Mouse (Mus musculus): ENCODE data around the gene Olfr1133. TPM values are rescaled to one million over a fixed set of nuclear protein-coding genes. Genes with fewer than 3 reads are reported as not detected.
"Not testable (repeated sequence)": the region's sequence is repeated elsewhere in the genome, so short reads cannot be mapped to it uniquely, and the experiment has no call there.

Gene Olfr1133
- not detected in 2 replicates for polyA plus RNA-seq (2015; fragmentation: Nextera tagmentation; extraction: Ambion mirVana)

GRCm38 (mm10) chr2:87647274-87647673 lies at the start of gene Olfr1133:
Olfr1133 (minus strand) TSS chr2:87647374.
- no peak within 1 kb of the TSS for H3K27ac ChIP-seq (ENCODE audit: low read depth, low read length)
- no peaks in the 10 kb centered on the region for H3K9me3 ChIP-seq (ENCODE audit: control insufficient read depth)
- no peak for TF ChIP-seq CTCF (IDR thresholded peaks at IDR 0.05; ENCODE audit: low read depth)
- no peak within 1 kb of the TSS for H3K9ac ChIP-seq (ENCODE audit: low read depth, low read length)
- no peak within 1 kb of the TSS for H3K4me2 ChIP-seq (replicated peaks; ENCODE audit: low read depth)
- H3K36me3 ChIP-seq (ENCODE audit: control insufficient read depth, insufficient read depth), result no peaks in the 10 kb centered on the region
- no peak within 1 kb of the TSS for H3K4me3 ChIP-seq (ENCODE audit: low read depth, low read length)
- no peak for ATAC-seq
- H3K4me1 ChIP-seq (replicated peaks; ENCODE audit: control insufficient read depth, insufficient read depth, low read length), result no peaks in the 10 kb centered on the region
- H3K27me3 ChIP-seq (replicated peaks; ENCODE audit: control insufficient read depth, insufficient read depth, low read length), result no peaks in the 10 kb centered on the region

DNA sequence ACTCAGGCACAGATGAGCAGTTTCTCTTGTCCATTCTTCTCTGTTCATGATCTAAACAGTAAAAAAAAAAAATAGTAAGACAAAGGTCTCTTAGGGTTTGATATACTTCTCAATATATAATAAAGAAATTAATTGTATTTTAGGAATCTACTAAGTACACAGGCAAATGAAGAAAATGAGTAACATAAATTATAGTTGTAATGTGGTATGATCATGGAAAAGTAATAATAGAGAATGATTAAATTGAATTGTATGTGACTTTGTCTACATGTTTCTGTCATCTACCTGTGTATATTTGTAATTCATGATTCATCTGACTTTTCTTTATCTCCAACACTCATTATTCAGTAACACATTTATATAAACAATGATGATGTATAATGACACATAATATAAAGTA lies 46.7 kb upstream of the Olfr1133 start, which contains the start of gene Olfr1136:
TSS of gene Olfr1136 (minus strand) at position 101 of the 400 bp plus-strand sequence.
- Histone ChIP-seq H3K9ac (ENCODE audit: low read depth, low read length) (no peak within 1 kb of the TSS), H3K4me1 (replicated peaks; ENCODE audit: control insufficient read depth, insufficient read depth, low read length) (no peaks in the 10 kb centered on the region), H3K36me3 (ENCODE audit: control insufficient read depth, insufficient read depth) (no peaks in the 10 kb centered on the region), H3K27ac (ENCODE audit: low read depth, low read length) (no peak within 1 kb of the TSS), H3K4me2 (replicated peaks; ENCODE audit: low read depth) (no peak within 1 kb of the TSS), H3K4me3 (ENCODE audit: low read depth, low read length) (no peak within 1 kb of the TSS), H3K9me3 (ENCODE audit: control insufficient read depth) (no peaks in the 10 kb centered on the region), H3K27me3 (replicated peaks; ENCODE audit: control insufficient read depth, insufficient read depth, low read length) (no peaks in the 10 kb centered on the region)
- ATAC-seq, result no peak
- no peak for TF ChIP-seq CTCF (IDR thresholded peaks at IDR 0.05; ENCODE audit: low read depth)

GRCm38 (mm10) chr2:87673564-87673963 lies 26.4 kb upstream of the Olfr1133 start, which contains the start of gene Olfr1135:
Olfr1135 (minus strand) TSS chr2:87673664.
- no peak within 1 kb of the TSS for H3K9ac ChIP-seq (ENCODE audit: low read depth, low read length)
- 7% methylated on average over 1 of the region's 1 CpGs for WGBS

DNA sequence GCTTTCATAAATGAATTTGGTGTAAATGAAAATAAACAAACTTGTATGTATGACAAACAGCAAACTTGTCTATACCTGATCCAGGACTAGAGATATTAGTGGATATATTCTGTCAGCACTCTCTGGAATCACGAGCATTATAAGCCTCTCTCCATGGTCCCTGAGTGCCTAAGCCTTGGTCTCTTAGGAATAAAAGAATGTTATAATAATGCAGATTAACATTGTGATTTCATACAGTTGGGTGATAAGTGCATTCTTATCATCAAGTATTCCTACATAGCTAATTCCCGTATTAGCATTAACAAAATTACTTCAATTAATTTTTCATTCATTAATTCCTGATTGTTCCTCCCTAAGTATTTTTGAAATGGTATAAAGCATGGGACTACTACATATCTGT lies 11.2 kb upstream of the Olfr1133 start, which contains the start of gene Olfr1134:
TSS of gene Olfr1134 (minus strand) at position 101 of the 400 bp plus-strand sequence.
- ATAC-seq, result no peak
- no peaks in the 10 kb centered on the region for H3K4me1 ChIP-seq (replicated peaks; ENCODE audit: control insufficient read depth, insufficient read depth, low read length)
- WGBS, result 78% methylated on average over 2 of the region's 2 CpGs
- no peaks in the 10 kb centered on the region for H3K36me3 ChIP-seq (ENCODE audit: control insufficient read depth, insufficient read depth)
- no peaks in the 10 kb centered on the region for H3K27me3 ChIP-seq (replicated peaks; ENCODE audit: control insufficient read depth, insufficient read depth, low read length)
- H3K4me2 ChIP-seq (replicated peaks; ENCODE audit: low read depth), result no peak within 1 kb of the TSS
- H3K9ac ChIP-seq (ENCODE audit: low read depth, low read length), result no peak within 1 kb of the TSS
- no peak within 1 kb of the TSS for H3K27ac ChIP-seq (ENCODE audit: low read depth, low read length)
- no peak within 1 kb of the TSS for H3K4me3 ChIP-seq (ENCODE audit: low read depth, low read length)
- no peaks in the 10 kb centered on the region for H3K9me3 ChIP-seq (ENCODE audit: control insufficient read depth)
- no peak for TF ChIP-seq CTCF (IDR thresholded peaks at IDR 0.05; ENCODE audit: low read depth)

More at GRCm38 (mm10) chr2:87673564-87673963, 26.4 kb upstream of the Olfr1133 start, which contains the start of gene Olfr1135:
- no peaks in the 10 kb centered on the region for H3K9me3 ChIP-seq (ENCODE audit: control insufficient read depth)
- no peak within 1 kb of the TSS for H3K27ac ChIP-seq (ENCODE audit: low read depth, low read length)
- H3K4me3 ChIP-seq (ENCODE audit: low read depth, low read length), result no peak within 1 kb of the TSS
- ATAC-seq, result no peak
- H3K4me2 ChIP-seq (replicated peaks; ENCODE audit: low read depth), result no peak within 1 kb of the TSS
- no peaks in the 10 kb centered on the region for H3K4me1 ChIP-seq (replicated peaks; ENCODE audit: control insufficient read depth, insufficient read depth, low read length)
- no peak for TF ChIP-seq CTCF (IDR thresholded peaks at IDR 0.05; ENCODE audit: low read depth)
- H3K36me3 ChIP-seq (ENCODE audit: control insufficient read depth, insufficient read depth), result no peaks in the 10 kb centered on the region
- H3K27me3 ChIP-seq (replicated peaks; ENCODE audit: control insufficient read depth, insufficient read depth, low read length), result no peaks in the 10 kb centered on the region

DNA sequence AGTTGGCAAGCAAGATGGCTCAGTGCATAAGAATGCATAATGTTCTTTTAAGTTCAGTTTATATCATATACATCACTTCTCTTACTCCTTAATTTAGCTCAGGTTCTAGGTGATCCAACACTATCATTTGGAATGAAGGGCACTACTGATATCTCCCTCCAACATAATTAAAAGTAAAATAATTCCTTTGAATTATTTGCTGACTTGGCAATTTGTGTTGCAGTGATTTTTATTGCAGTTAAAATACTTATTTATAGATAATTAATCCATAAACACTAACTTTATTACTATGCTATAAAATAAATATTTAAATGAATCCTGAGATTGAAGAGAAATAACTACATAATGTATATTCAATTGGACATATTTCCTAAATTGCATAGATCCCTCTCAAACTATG lies 4.7 kb downstream of the Olfr1133 start:
- no peak overlapping the region for H3K27ac ChIP-seq (ENCODE audit: low read depth, low read length)
- no peak overlapping the region for H3K4me2 ChIP-seq (replicated peaks; ENCODE audit: low read depth)
- no peaks in the 10 kb centered on the region for H3K4me1 ChIP-seq (replicated peaks; ENCODE audit: control insufficient read depth, insufficient read depth, low read length)
- H3K27me3 ChIP-seq (replicated peaks; ENCODE audit: control insufficient read depth, insufficient read depth, low read length), result no peaks in the 10 kb centered on the region
- no peaks in the 10 kb centered on the region for H3K9me3 ChIP-seq (ENCODE audit: control insufficient read depth)
- no peak overlapping the region for H3K4me3 ChIP-seq (ENCODE audit: low read depth, low read length)
- H3K9ac ChIP-seq (ENCODE audit: low read depth, low read length), result no peak overlapping the region
- no peak for ATAC-seq
- no peaks in the 10 kb centered on the region for H3K36me3 ChIP-seq (ENCODE audit: control insufficient read depth, insufficient read depth)
- TF ChIP-seq CTCF (IDR thresholded peaks at IDR 0.05; ENCODE audit: low read depth), result no peak

DNA sequence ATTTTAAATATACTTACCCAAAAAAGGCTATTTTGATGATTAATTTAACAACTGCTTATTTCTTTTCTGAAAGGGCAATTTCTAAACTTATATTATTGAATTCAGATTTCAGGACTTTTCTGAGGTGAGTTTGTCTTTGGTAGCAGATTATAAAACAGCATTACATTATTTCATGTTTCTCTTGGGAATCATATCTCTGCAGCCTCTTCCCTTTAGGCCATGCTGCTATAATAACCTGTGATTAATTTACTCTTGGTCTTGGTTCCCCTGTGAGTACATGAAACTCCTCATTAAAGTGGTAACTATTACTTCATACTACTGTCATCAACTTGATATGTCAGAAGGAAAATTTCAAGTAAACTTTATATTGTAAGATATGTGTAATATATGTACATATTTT lies 9.7 kb downstream of the Olfr1133 start, which contains the start of gene Olfr1132:
TSS of gene Olfr1132 (minus strand) at position 101 of the 400 bp plus-strand sequence.
- Histone ChIP-seq H3K4me2 (replicated peaks; ENCODE audit: low read depth) (no peak within 1 kb of the TSS), H3K27me3 (replicated peaks; ENCODE audit: control insufficient read depth, insufficient read depth, low read length) (no peaks in the 10 kb centered on the region), H3K9ac (ENCODE audit: low read depth, low read length) (no peak within 1 kb of the TSS), H3K4me3 (ENCODE audit: low read depth, low read length) (no peak within 1 kb of the TSS), H3K4me1 (replicated peaks; ENCODE audit: control insufficient read depth, insufficient read depth, low read length) (no peaks in the 10 kb centered on the region), H3K27ac (ENCODE audit: low read depth, low read length) (no peak within 1 kb of the TSS), H3K9me3 (ENCODE audit: control insufficient read depth) (no peaks in the 10 kb centered on the region), H3K36me3 (ENCODE audit: control insufficient read depth, insufficient read depth) (no peaks in the 10 kb centered on the region)
- TF ChIP-seq CTCF (IDR thresholded peaks at IDR 0.05; ENCODE audit: low read depth), result no peak
- no peak for ATAC-seq

GRCm38 (mm10) chr2:87626804-87627203 lies 20.4 kb downstream of the Olfr1133 start, which contains the start of gene Olfr1131:
Olfr1131 (plus strand) TSS chr2:87627104.
- H3K27ac ChIP-seq (ENCODE audit: low read depth, low read length), result no peak within 1 kb of the TSS
- no peak within 1 kb of the TSS for H3K4me2 ChIP-seq (replicated peaks; ENCODE audit: low read depth)
- no peak for ATAC-seq
- no peaks in the 10 kb centered on the region for H3K9me3 ChIP-seq (ENCODE audit: control insufficient read depth)
- no peaks in the 10 kb centered on the region for H3K27me3 ChIP-seq (replicated peaks; ENCODE audit: control insufficient read depth, insufficient read depth, low read length)
- no peaks in the 10 kb centered on the region for H3K36me3 ChIP-seq (ENCODE audit: control insufficient read depth, insufficient read depth)
- no peak within 1 kb of the TSS for H3K9ac ChIP-seq (ENCODE audit: low read depth, low read length)
- WGBS, result 61% methylated on average over 3 of the region's 3 CpGs
- H3K4me1 ChIP-seq (replicated peaks; ENCODE audit: control insufficient read depth, insufficient read depth, low read length), result no peaks in the 10 kb centered on the region
- H3K4me3 ChIP-seq (ENCODE audit: low read depth, low read length), result no peak within 1 kb of the TSS
- no peak for TF ChIP-seq CTCF (IDR thresholded peaks at IDR 0.05; ENCODE audit: low read depth)

- not testable (repeated sequence) for ATAC-seq
Measured at GRCm38 (mm10) chr2:87605912-87606311, 41.3 kb downstream of the Olfr1133 start, which contains the start of gene Olfr1130. Olfr1130 (plus strand) TSS chr2:87606212.

More at GRCm38 (mm10) chr2:87605912-87606311, 41.3 kb downstream of the Olfr1133 start, which contains the start of gene Olfr1130:
- H3K4me3 ChIP-seq (ENCODE audit: low read depth, low read length); H3K4me1 ChIP-seq (replicated peaks; ENCODE audit: control insufficient read depth, insufficient read depth, low read length); H3K36me3 ChIP-seq (ENCODE audit: control insufficient read depth, insufficient read depth); H3K9me3 ChIP-seq (ENCODE audit: control insufficient read depth); H3K27ac ChIP-seq (ENCODE audit: low read depth, low read length); H3K4me2 ChIP-seq (replicated peaks; ENCODE audit: low read depth); H3K9ac ChIP-seq (ENCODE audit: low read depth, low read length); H3K27me3 ChIP-seq (replicated peaks; ENCODE audit: control insufficient read depth, insufficient read depth, low read length): not testable (repeated sequence)

All from intestine, postnatal 0 days (tissue).